Mouse (Mus musculus) E14TG2a.4 (cell line): ENCODE results near the gene Tmem131l.

ENCODE experiments used
- H3K27me3 ChIP-seq: 2 replicates; pipeline ENCODE4 v1.6.1; 2014; ENCODE audit warnings: low read length, control low read depth; ENCODE audit not compliant: insufficient read depth
- H3K36me3 ChIP-seq: 2 replicates; pipeline ENCODE4 v1.6.1; 2014; ENCODE audit warnings: low read length, control low read depth; ENCODE audit not compliant: insufficient read depth
- H3K4me1 ChIP-seq: replicated peaks from 2 replicates; pipeline ENCODE4 v1.6.1; 2014; ENCODE audit warnings: low read depth, low read length, control low read depth
- H3K4me3 ChIP-seq: replicated peaks from 2 replicates; pipeline ENCODE4 v1.5.1; 2014; ENCODE audit warnings: mild to moderate bottlenecking, low read length
- H3K9me3 ChIP-seq: 2 replicates; pipeline ENCODE4 v1.6.1; 2014; ENCODE audit warnings: low read length, control low read depth
- CTCF ChIP-seq: conservative IDR thresholded peaks from 2 replicates; pipeline ENCODE4 v1.5.1; 2014; ENCODE audit warnings: low read length
- NANOG ChIP-seq: IDR thresholded peaks from 2 replicates; pipeline ENCODE4 v1.6.1; 2014; ENCODE audit warnings: borderline replicate concordance, low read length, mixed read lengths
- POU5F1 ChIP-seq: IDR thresholded peaks from 2 replicates; pipeline ENCODE4 v1.6.1; 2014; ENCODE audit warnings: low read length, borderline replicate concordance

Gene Tmem131l

DNA sequence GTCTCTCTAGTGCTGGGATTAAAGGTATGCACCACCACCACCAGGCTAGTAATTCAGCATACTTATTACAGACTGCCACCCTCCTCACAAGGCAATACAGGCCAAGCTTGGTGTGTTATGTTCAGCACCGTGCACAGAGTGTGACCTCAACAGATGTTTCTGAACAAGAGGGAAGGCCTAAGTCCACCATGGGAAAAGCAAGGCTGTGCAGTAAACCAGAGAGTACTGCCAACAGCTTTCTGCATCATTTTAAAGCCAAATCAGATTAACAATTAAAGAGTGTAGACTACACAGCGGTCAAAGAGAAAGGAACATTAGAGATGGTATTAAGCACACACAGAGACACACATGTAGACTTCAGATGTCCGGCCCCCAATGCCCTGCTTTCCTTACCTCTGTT lies 8.8 kb downstream of the Tmem131l start:
- Histone ChIP-seq H3K4me3 (no peak overlapping the region), H3K27me3 (no peaks in the 10 kb centered on the region), H3K9me3 (no peaks in the 10 kb centered on the region), H3K36me3 (peaks cover 69% of the 10 kb centered on the region), H3K4me1 (peaks cover 58% of the 10 kb centered on the region)
- TF ChIP-seq NANOG: no peak
- TF ChIP-seq CTCF: no peak
- no peak for TF ChIP-seq POU5F1

DNA sequence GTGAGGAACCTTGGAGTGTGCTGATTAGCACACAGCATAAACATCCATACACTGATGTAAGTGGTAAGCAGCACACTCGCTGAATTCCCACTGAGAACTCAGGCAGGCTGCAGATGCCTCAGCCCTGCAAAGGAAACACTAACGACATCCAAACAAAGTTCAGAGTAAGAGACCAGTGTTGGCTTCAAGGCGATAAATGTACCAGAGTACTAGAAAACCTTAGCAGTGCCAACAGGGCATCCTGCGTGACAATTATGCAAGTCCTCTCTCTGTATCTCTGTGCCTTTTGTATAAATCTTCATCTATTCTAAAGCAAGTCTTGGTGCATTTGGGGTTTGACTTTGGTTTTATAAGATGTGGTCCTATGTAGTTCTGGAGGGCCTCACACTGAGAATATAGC lies 11.0 kb downstream of the Tmem131l start:
- H3K27me3 ChIP-seq: no peaks in the 10 kb centered on the region
- peaks cover 65% of the 10 kb centered on the region for H3K36me3 ChIP-seq
- H3K4me3 ChIP-seq: no peak overlapping the region
- H3K9me3 ChIP-seq: no peaks in the 10 kb centered on the region
- H3K4me1 ChIP-seq: peaks cover 56% of the 10 kb centered on the region
- TF ChIP-seq CTCF (no peak), NANOG (no peak), POU5F1 (no peak)

DNA sequence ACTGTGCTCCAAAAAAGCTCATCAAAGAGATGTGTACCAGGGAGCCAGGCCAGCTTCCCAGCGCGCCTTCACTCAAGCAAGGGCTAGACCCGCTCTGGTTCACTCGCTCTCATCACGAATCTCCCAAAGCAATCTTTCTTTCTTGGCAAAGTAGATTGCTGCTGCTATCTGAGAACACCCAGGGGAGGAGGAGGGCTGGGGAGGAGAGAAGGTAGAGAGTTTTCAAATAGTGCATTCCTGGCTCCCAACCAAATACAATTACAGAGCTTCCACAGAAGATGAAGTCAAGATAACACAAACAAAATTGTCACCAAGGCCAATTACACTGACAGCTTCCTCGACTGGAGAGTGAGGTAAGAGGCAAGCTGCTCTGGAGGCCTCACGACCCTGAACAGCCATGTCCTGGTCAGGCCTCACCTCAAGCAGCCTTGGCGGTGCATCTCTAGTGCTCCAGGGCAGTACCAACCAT lies 12.2 kb downstream of the Tmem131l start:
- peaks cover 66% of the 10 kb centered on the region for H3K36me3 ChIP-seq
- no peak overlapping the region for H3K4me3 ChIP-seq
- H3K27me3 ChIP-seq: no peaks in the 10 kb centered on the region
- TF ChIP-seq CTCF (no peak), POU5F1 (no peak), NANOG (no peak)
- H3K9me3 ChIP-seq: no peaks in the 10 kb centered on the region
- H3K4me1 ChIP-seq: peaks cover 56% of the 10 kb centered on the region

DNA sequence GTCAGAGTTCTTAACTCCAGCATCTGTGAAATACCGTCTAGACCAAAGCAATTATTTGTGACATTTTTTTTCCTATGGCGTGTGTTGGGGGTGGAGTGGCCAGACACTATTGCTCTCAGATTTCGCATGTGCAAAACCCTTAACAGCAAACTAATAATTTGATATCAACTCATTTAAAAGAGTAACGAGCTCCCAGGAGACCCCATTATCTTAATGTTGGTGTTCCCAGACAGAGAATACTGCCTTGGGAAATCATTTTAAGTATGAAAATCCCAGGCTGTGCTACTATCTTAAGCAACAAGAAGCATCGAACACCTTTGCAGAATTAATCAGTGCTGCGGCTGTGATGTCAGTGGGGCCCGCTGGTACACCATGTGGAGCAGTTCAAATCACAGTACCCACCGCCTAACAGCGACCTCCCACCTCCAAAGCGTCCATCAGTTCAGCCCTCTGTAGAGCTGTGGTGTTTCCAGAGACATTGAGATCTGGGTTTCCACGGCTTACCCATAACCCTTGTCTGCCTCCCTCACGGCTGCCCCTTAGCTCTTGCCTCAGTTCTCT lies 15.4 kb downstream of the Tmem131l start:
- H3K36me3 ChIP-seq: peaks cover 42% of the 10 kb centered on the region
- H3K4me3 ChIP-seq: no peak overlapping the region
- H3K4me1 ChIP-seq: peaks cover 77% of the 10 kb centered on the region
- TF ChIP-seq POU5F1 (no peak), CTCF (no peak), NANOG (no peak)
- no peaks in the 10 kb centered on the region for H3K27me3 ChIP-seq
- no peaks in the 10 kb centered on the region for H3K9me3 ChIP-seq

DNA sequence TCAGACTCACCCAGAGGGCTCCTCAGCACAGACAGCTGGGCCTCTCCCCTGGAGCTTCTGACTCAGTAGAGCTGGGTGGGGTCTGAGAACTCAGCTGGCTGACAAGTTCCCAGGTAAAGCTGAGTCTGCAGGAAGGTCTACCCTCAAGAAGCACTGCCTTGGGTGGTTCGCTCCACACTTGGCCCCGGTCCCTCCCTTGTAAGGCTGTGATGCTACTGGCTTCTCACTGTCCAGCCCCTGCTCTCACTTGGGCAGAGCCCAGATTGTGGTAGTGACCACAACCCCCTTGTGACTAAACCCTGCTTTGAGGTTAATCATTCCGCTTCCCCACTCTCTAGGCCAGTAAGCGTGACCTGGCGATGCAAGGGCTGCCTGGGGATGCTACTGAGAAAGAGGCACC lies 17.3 kb downstream of the Tmem131l start:
- Histone ChIP-seq H3K27me3 (no peaks in the 10 kb centered on the region), H3K4me3 (peak overlapping the region; percentile 24; the same call in 1 of the 2 replicates), H3K4me1 (peaks cover 88% of the 10 kb centered on the region), H3K9me3 (no peaks in the 10 kb centered on the region), H3K36me3 (peaks cover 31% of the 10 kb centered on the region)
- TF ChIP-seq POU5F1: no peak
- TF ChIP-seq NANOG: no peak
- no peak for TF ChIP-seq CTCF

DNA sequence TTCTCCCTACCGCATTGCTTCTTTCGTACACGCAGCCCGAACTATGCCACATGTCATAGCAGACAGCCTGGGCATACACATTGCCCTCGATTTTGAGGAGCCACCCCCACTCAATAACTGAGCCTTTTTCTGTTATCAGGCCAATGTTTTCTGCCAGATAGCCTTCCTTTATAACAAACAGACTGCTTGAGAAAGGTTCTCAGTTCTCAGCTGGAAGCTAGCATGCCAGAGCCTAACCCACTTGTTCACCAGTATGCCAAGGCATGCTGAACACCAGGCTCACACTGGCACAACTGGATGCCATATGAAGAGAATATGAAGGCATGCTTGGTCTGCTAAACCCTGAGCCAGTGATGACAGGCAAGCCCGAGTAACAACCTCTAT lies 17.8 kb downstream of the Tmem131l start:
- TF ChIP-seq POU5F1 (no peak), CTCF (no peak), NANOG (no peak)
- H3K4me3 ChIP-seq: no peak overlapping the region
- no peaks in the 10 kb centered on the region for H3K27me3 ChIP-seq
- no peaks in the 10 kb centered on the region for H3K9me3 ChIP-seq
- H3K4me1 ChIP-seq: peaks cover 86% of the 10 kb centered on the region
- peaks cover 31% of the 10 kb centered on the region for H3K36me3 ChIP-seq

DNA sequence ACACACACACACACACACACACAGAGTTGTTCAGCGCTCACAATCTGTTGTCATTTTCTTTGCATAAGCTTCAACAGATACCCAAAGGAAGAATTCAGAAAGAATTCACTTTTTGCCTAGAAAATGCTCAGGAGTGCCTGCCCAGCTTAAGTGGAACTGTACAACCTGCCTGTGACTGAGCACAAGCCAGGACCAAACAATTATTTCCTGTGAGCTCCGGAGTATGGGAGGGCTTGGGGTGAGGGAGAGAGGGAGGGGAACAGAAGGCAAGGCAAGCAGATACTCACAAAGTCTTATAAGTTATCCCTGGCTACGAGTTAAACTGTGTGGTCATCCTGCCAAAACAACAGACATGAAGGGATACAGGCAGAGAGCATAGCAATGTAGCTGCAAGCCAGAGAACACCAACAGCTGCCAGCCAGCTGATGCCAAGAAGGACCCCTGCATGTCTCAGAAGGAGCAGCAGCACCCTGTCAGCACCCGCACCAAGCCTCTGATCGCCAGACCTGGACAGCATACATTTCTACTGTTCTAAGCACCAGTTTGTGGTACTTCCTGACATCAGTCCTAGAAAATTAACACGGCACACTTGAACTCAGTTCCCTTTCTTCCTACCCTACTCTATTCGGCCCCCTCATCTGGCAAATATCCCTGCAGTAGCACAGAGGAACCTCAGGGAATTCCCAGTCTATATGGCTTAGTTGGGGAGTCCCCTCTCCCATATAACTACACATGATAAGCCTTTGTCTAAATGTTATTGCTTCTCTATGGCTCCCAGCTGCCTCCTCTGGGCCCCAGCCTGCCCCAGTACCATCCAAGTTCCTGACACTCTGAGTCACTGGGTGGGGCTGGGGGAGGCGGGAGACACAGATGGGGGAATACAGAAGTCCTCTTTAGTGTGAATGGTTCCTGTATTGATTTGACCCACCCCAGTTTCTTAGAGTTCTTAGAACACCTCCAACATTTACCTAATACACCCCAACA lies 18.5 kb downstream of the Tmem131l start:
- H3K36me3 ChIP-seq: peaks cover 25% of the 10 kb centered on the region
- no peak for TF ChIP-seq POU5F1
- TF ChIP-seq CTCF: no peak
- no peak for TF ChIP-seq NANOG
- H3K4me1 ChIP-seq: peaks cover 80% of the 10 kb centered on the region
- H3K9me3 ChIP-seq: no peaks in the 10 kb centered on the region
- H3K27me3 ChIP-seq: no peaks in the 10 kb centered on the region
- H3K4me3 ChIP-seq: peak overlapping the region; percentile 32; the same call in 1 of the 2 replicates

DNA sequence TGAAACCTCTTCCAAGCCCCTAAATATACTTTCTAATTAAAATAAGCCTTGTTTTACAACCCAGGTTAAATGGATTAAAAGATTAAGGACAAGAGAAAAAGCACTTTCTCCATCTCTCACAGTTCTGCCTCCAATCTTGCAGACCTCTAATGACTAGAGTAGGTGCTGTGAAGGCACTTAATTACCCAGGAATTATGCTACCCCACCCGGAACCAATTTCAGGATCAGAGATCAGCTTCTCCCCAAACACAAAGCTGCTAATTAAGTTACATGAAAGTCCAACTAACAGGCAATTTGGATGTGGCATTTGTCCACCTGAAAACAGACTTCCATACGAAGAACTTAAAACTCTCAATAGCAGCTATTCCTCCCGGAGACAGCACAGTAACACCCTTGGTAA lies 19.4 kb downstream of the Tmem131l start:
- TF ChIP-seq NANOG (no peak), POU5F1 (no peak), CTCF (no peak)
- no peaks in the 10 kb centered on the region for H3K9me3 ChIP-seq
- peak overlapping the region; percentile 54 for H3K4me3 ChIP-seq
- peaks cover 17% of the 10 kb centered on the region for H3K36me3 ChIP-seq
- H3K4me1 ChIP-seq: peaks cover 72% of the 10 kb centered on the region
- no peaks in the 10 kb centered on the region for H3K27me3 ChIP-seq

DNA sequence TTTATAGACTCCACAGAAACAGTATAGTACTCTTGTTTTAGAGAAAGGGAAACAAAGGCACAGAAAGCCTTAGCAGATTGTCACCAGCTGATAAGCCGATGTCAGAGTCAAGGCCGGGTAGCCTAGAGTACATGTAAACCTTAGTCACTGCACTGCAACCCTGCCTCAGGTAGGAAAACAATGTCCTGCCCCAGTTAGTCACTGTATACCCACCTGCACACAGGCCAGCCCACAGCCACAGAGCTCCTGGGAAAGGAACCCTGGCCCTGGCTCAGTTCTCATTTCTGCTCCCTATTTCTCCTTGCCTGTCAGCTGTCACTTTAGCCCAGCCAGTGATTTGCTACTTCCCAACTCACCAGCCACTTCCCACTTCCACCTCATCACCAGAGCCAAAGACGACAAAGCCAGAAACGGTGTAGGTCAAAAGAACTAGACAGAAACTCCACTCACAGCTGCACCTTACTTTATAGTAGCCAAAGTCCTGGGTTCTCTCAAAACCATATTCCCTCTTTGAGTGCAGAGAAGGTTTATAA lies 24.4 kb downstream of the Tmem131l start:
- TF ChIP-seq POU5F1 (no peak), NANOG (no peak), CTCF (no peak)
- H3K9me3 ChIP-seq: peaks cover 6% of the 10 kb centered on the region; the same call in 1 of the 2 replicates

More for the DNA sequence above, 24.4 kb downstream of the Tmem131l start:
- Histone ChIP-seq H3K4me1 (peaks cover 47% of the 10 kb centered on the region), H3K4me3 (no peak overlapping the region), H3K36me3 (peaks cover 25% of the 10 kb centered on the region), H3K27me3 (no peaks in the 10 kb centered on the region)
